Mouse (Mus musculus) CD4-positive, CD25-positive, alpha-beta regulatory T cell, adult 4 months (primary cell): Measurements from ENCODE around the gene Efna2. TPM values are rescaled to one million over a fixed set of nuclear protein-coding genes. Genes with fewer than 3 reads are reported as not detected.
"Not testable (repeated sequence)": the region's sequence is repeated elsewhere in the genome, so short reads cannot be mapped to it uniquely, and the experiment has no call there.

ENCODE experiments used
- ATAC-seq: one replicate; pipeline ENCODE4 v1.8.0; 2017
- polyA plus RNA-seq, 2 experiments: library from polyadenylated mRNA; unstranded; fragments of 100-300 nt; shearing (Covaris generic); gene quantifications; one replicate each; pipeline ENCODE4 v1.2.1; 2017

The Efna2 gene
- polyA plus RNA-seq, 2 experiments from 2014 or later, result 0.28 TPM; not detected in 1

- ATAC-seq, result no peak
These were observed 23.1 kb upstream of the Efna2 start for GRCm38 (mm10) chr10:80156002-80156751.

GRCm38 (mm10) chr10:80156752-80157053 is 22.6 kb upstream of the Efna2 start:
- ATAC-seq, result no peak

GRCm38 (mm10) chr10:80157141-80157929 is 21.9 kb upstream of the Efna2 start:
- ATAC-seq, result no peak

GRCm38 (mm10) chr10:80158307-80158986 is 20.8 kb upstream of the Efna2 start:
- ATAC-seq, result peak; percentile 48

GRCm38 (mm10) chr10:80159021-80159560 is 20.2 kb upstream of the Efna2 start:
- ATAC-seq, result peak; percentile 5

GRCm38 (mm10) chr10:80159561-80160454 is 19.5 kb upstream of the Efna2 start:
- peak; percentile 85 for ATAC-seq

GRCm38 (mm10) chr10:80160455-80161371 is 18.6 kb upstream of the Efna2 start:
- no peak for ATAC-seq

- ATAC-seq, result no peak
These were observed 17.6 kb upstream of the Efna2 start for GRCm38 (mm10) chr10:80161522-80162242.

GRCm38 (mm10) chr10:80162243-80162608 is 17.1 kb upstream of the Efna2 start:
- no peak for ATAC-seq

GRCm38 (mm10) chr10:80162716-80163299 is 16.5 kb upstream of the Efna2 start:
- ATAC-seq, result no peak

GRCm38 (mm10) chr10:80163721-80164120 is 15.6 kb upstream of the Efna2 start:
- no peak for ATAC-seq

GRCm38 (mm10) chr10:80164161-80164997 is 14.9 kb upstream of the Efna2 start:
- no peak for ATAC-seq

- peak; percentile 32 for ATAC-seq
These were observed 14.3 kb upstream of the Efna2 start for GRCm38 (mm10) chr10:80164998-80165344.

- ATAC-seq, result no peak
These were observed 13.7 kb upstream of the Efna2 start, which contains the start of gene Cirbp for GRCm38 (mm10) chr10:80165392-80166128. Cirbp (plus strand) TSS chr10:80165985.

- ATAC-seq, result not testable (repeated sequence)
These were observed 13.1 kb upstream of the Efna2 start for GRCm38 (mm10) chr10:80166136-80166535.

GRCm38 (mm10) chr10:80167460-80168037 is 11.7 kb upstream of the Efna2 start:
- ATAC-seq, result peak; percentile 88

- ATAC-seq, result no peak
These were observed 11.1 kb upstream of the Efna2 start for GRCm38 (mm10) chr10:80168038-80168661.
